Mouse (Mus musculus): ENCODE data around the gene Odr4. TPM values are rescaled to one million over a fixed set of nuclear protein-coding genes. Genes with fewer than 3 reads are reported as not detected.
A peak's percentile ranks its signal among the peaks of the same experiment; 100 is the strongest.

Odr4 gene
- 10 to 100 TPM; 18.1 to 21.3 TPM for total RNA-seq (2021)
- long read RNA-seq, experiment 1, transcript Odr4-205 (14 exons, 3,273 nt), result major isoform, 5 of 10 reads
- long read RNA-seq, experiment 1, partial matches to known transcripts, result 4 of 10 reads
- long read RNA-seq, experiment 1, other reads (novel, unspliced or antisense), result 1 of 10 reads
- long read RNA-seq, experiment 2, transcript Odr4-205 (14 exons, 3,273 nt), result major isoform, 10 of 16 reads
- long read RNA-seq, experiment 2, partial matches to known transcripts, result 2 of 16 reads
- long read RNA-seq, experiment 2, other reads (novel, unspliced or antisense), result 4 of 16 reads

DNA sequence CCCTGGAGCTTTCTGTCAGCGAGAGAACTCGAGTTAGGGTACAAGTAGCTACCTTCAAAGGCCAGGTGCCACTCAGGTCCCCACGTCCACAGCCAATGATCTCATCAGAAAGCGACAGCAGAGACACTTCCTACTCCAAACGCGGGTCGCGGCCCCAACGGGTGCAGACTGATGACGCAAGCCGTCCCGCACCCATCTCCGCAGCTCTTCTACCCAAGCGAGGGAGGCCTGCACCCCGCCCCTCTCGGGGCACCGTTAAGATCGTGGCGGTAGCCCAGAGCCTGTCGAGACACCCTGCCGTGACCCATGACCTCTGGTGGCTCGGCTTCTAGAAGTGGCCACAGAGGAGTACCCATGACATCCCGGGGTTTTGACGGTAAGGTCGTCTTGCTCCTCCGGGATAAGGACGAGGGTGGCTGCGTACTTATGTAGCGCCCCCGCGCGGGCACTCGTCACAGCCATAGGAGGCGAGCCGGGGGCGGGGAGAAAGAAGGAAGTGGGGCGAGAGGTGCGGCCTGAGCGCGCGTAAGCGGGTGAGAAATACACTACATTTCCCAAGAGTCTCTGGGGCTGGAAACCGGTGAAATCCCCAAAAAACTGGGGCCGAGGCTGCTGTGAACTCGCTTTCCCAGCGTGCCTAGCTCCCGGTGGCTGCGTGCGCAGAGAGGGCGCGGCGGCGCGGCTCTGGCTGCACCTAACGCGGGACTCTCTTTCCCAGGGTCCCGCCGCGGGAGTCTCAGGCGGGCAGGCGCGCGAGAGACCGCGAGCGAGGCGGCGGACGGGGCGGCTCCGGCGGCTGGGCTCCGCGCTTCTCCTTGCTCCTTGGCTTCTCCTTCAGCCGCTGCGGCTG lies at the start of gene Odr4, which contains the start of gene Tpr:
Gene Odr4, minus strand, starts transcription at position 443 of the 850 bp plus-strand sequence.
Gene Tpr, plus strand, starts transcription at position 201 of the 850 bp plus-strand sequence.
- DNase-seq, result peak; percentile 98

DNA sequence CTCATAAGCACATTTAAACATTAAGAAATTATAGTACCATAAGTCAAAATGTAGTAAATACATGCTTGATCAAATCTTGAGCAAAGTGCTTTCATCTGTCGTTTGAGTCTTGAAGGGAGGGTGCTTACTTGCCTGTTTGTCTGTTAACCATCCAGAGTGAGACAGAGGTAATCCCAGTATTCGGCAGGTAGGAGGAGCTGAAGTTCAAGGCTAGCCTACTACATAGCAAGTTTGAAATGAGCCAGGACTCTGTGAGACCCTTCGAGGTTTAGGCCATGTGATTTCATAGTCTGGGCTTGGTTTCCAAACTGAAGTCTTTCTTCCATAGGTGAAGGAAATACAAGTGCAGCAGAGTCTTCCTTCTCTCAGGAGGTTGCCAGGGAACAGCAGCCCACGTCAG lies 48.9 kb upstream of the Odr4 start:
- no peak for DNase-seq

DNA sequence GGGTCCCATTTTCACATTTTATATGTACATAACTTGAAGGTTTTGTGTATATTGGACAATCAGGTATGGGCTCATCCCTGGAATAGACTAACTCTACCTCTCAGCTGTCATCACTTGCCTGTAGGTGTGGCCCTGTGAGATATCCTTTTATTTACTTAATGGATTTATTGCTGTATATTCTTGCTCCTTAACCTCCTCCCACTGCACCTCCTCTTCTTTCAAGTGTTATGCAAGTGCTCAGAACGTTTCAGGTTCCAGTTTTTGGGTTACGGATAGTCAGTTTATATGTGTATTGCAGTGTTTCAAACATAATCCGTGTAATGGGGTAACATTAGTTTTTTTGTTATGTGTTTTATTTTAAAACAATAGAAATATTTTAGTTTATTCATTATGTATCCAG lies 45.8 kb upstream of the Odr4 start:
- no peak for DNase-seq

DNA sequence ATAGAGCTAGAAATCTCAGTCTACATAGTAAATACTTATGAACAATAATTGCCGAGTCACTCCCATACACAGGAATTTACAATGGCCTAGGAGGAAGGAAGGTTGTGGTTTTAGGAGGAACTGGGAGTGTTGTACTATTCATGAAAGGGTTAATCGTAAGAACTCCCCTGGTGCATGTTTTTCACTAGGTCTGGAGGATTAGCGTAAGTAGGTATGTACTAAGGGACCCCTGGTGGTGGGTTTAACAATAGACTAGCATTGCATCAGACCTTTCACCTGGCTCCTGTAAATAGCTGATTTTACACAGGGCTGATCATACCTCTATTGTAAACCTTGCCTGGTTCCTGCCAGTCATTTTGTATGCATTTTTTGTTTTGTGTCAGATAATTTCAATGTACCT lies 33.3 kb upstream of the Odr4 start:
- no peak for DNase-seq

DNA sequence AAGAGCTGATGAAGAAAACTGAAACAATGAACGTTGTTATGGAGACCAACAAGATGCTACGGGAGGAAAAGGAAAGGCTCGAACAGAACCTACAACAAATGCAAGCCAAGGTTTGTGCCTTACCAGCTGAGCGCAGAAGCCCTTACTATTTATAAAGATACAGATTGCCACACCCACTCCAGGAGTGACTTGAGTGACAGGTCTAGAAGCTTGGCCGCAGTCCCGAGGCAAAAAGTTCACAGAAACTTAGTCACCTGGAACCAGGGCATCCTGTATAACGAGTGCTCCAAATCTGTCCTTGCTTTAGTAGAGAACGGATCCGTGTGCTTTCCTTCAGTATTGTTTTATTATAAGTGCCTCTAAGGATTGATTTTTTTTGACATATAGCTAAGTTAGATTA lies 32.8 kb upstream of the Odr4 start:
- DNase-seq, result no peak

DNA sequence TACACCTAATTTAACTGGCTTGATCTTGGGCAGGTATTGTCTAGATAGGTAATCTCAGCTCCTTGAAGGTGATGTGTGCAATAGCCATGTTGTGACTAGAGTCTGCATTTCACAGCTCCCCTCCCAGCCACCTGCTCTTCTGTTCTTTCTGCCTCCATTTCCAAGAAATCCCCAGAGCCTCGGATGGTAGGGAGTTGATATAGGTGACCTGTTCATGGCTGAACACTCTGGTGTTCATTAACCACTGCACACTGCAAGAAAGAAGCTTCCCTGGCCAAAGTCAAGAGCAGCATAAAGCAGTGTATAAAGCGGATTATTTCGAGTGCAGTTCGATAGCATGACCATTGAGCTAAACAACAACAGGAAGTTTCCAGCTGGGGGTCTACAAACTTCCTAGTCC lies 25.5 kb upstream of the Odr4 start:
- no peak for DNase-seq

DNA sequence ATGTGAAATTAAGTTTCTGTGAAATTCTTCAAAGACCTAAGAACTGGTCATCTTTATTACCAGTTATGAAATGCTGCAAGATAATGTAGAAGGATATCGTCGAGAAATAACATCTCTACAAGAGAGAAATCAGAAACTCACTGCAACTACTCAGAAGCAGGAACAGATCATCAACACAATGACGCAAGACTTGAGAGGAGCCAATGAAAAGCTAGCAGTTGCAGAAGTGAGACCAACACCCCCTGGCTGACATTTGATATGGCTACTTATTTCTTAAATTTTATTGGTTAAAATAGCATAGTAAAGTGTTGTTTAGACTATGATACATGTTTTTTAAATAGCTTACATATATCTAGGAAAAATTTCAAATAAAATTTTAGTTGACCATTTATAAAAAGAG lies 23.1 kb upstream of the Odr4 start:
- DNase-seq, result no peak

DNA sequence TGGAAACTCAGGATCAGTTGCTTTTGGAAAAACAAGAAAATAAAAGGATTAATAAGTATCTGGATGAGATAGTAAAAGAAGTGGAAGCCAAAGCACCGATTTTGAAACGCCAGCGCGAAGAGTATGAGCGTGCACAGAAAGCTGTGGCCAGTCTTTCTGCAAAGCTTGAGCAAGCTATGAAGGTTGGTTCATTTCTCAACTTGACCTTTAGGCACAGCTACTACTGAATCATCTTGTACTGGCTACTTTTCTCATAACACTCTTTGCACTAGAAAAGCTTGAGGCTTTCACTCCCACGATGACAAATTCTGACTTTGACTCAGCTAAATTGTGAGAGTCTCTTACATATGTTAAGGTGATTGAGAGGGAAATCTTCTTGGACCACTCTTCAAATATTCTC lies 17.1 kb upstream of the Odr4 start:
- DNase-seq, result no peak

DNA sequence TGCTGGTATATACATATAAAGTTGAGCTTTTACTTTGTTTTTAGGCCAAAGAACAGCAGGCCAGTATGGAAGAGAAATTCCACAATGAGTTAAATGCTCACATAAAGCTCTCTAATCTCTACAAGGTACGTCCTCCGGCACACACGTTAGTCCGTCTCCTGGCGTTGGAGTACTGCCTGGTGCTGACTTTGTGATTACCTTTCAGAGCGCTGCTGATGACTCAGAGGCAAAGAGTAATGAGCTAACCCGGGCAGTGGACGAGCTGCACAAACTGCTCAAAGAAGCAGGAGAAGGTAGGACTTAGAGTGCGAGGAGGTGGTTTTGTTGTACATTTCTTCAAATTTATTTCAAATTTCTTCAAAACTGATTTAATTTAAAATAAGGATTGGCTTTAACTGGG lies 14.4 kb upstream of the Odr4 start:
- DNase-seq, result no peak

DNA sequence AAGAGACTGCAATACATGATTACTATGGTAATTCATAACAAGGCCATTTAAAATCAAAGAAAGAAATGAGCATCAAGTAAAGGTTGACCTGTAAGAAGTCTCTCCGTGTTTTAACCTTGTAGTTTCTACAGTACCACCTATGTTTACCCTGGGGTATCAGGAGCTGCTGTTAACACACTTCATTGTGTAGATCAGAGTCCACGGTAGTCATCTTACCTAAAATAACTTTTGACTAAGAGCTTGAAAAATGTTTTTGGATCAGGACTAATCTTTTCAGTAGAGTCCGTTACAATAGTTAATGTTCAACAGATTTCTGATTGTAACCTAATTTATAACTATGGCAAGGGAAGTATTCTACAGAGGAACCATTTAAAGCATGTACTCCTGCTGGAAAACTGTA lies 11.7 kb upstream of the Odr4 start:
- no peak for DNase-seq

DNA sequence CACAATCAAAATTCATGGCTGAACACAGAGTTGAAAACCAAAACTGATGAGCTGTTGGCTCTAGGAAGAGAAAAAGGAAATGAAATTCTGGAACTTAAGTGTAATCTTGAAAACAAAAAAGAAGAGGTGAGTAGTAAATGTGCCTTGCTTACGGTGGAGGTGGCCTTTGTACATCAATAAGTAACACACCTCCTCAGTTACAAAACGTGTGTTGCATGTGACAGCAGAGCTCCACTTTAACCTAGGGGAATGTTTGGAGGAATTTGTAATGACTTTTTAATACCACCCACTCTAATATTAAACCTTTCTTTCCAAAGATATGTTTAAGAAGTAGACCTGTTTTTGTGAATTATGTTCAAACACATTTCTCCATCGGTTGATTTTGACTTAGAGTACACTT lies 11.0 kb upstream of the Odr4 start:
- no peak for DNase-seq

DNA sequence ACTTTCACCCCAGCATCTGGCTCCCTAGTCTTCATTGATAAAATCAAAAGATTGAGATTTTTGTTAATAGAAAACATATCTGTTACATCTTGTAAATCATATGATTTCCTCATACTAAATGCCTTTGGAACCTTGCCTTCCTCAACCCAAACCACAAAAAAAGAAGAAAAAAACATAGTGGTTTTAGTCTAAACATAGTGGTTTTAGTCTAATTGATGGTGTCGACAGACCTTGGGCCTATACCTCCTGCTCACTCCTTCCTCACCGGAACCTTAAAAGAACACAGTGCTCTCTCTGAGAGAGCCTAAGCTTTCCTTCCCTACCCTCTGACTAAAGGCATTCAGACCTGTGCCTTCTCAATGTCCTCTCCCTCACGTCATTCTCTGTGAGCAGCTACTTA lies 3.1 kb upstream of the Odr4 start:
- no peak for DNase-seq

DNA sequence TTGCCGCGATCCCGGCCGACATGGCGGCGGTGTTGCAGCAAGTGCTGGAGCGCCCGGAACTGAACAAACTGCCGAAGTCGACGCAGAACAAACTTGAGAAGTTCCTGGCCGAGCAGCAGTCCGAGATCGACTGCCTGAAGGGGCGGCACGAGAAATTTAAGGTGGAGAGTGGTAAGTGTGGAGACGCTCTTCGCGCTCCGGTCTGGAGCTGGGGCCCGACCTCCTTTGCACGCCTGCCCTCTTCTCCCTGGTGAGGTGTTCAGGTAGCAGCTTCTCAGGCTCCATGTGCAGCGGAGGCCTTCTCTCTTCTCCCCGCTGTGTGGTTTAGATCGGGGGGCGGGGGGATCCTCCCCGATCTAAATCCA lies 590 bp upstream of the Odr4 start:
- DNase-seq, result no peak

DNA sequence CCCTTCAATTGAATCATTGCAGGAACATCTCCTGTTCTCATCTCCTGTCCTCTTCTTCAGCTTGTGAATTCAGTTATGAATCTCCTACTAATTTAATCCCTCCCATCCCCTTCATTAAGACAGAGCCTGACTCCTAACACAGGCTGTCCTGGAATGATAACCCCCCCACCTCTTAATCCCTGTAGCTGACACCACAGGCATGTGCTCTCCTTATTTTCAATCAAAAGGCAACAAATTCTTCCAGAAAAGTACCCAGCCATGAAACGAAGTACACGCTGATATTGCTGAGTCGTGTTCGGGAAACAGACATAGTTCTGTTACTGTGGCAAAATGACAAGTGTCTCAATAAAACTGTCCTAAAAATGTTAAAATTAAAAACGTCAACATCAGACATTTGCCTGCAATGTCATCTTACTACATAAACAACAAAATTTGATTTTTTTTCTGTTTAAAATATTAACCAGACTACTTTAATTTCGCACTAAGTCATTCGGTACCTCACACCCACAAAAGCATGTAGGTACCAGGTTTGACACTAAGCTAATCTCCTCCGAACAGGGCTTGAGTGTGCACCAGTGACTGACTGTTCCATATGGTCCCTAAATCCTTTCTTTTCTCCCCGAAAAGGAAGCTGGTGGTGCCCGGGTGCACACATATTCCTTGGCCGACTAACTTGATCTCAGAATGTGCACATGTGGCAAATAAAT lies 796 bp downstream of the Odr4 start:
- DNase-seq, result no peak

DNA sequence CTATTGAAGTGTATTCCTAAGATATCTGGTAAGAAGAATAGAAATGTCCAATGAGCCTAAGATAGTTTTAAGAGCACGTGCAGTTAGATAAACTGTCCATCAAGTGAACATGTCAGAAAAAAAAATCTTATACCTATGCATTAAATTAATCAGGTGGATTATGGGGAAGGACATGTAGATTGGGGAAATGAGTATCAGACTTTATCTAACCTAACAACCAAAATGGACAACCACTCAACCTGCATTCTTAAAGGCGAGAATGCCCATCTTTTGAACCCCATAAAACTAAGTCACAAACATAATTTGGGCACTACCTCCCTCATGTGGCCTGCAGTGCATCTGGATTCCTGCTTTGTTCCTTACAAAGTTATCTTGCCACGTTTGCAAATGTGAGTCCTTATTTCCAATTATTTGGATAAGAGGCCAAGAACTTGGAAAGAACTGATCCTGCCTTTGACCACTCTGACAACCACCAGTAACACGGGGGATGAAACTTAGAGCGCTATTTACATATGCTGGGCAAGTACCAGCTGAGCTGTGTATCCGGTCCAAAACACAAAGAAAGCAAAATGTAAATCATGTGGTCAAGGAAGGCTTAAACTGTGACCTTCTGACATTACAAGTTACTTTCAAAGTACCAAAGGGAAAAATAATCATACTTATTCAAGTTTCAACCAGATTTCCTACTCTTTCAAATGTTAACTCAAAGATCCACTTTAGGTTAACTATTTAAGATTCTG lies 3.3 kb downstream of the Odr4 start:
- DNase-seq, result no peak

DNA sequence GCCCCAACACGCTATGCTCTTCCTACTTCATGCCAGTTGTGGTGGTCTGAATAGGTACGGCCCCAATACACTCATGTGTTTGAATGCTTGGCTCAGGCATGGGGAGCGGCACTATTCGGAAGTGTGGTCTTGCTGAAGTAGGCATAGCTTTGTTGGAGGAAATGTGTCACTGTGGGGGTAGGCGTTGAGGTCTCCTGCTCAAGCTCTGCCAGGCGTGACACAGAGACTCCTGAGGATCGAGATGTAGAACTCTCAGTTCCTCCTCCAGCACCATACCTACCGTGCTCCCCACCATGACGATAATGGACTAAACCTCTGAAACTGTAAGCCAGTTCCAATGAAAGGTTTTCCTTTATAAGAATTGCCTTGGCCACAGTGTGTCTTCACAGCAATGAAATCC lies 5.3 kb downstream of the Odr4 start:
- DNase-seq, result no peak

DNA sequence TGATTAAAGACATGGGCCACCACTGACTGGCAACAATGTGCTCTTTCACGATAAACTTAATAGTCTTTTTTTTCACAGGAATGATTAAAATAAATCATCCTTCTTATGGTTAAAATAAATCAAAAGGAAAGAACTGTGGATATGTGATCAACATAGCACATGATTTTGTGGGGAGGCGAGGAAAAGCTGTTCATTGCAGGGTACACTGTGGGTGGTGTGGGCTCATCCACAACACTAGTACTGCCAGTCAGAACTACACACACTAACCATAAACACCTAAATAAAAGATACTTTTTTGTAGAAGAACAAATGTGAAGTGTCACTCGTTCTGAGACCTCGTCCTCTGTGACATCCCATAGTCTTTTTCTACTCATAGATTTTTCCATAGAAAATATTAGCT lies 8.7 kb downstream of the Odr4 start:
- no peak for DNase-seq

DNA sequence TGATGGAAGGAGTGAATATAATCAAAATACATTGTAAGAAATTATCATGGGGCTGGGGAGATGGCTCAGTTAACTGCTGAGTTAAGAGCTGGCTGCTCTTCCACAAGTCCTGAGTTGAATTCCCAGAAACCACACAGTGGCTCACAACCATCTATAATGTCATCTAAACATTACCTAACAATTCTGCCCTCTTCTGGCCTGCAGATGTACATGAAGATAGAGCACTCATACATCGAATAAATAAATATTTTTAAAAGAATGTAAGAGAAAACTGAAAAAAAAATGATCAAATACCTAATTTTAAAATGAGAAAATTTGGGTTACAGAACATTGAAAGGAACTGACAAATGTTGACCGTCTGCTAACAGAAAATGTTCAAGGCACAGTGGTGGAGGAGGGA lies 18.6 kb downstream of the Odr4 start:
- DNase-seq, result no peak

DNA sequence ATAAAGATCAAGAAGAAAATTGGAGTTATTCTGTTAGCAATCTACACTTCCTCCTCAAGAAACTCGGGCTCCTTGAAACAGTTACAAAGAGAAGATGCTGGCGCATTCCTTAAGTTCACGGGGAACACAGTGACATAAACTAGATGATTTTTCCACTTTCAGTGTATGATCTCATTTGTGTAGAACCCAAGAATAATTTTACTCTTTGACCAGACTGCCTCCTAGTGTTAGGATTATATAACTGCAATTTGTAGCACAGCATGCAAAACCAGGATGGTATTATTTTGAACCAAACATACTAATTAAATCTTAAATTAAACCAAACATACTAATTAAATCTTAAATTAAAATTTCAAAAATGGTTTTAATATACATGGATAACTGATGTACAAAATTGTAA lies 20.0 kb downstream of the Odr4 start:
- DNase-seq, result no peak

DNA sequence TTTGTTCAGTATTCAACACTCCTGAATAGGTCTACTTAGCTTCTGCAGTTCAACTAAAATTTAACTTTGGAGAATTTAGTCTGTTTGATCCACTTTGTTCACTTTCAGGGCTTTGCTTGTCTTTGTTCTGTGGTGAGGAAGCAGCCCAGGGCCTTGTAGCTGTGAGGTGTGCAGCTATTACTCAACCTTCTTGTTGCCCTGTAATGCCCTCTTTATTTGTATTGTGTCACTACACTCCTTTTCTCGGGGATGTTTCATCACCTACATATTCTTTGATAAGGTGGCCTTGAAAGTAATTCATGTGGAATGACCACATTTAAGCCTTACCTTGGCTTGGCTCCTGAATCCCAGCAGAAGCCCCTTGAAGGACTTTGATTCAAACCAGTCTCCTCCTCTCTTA lies 32.0 kb downstream of the Odr4 start:
- no peak for DNase-seq

DNA sequence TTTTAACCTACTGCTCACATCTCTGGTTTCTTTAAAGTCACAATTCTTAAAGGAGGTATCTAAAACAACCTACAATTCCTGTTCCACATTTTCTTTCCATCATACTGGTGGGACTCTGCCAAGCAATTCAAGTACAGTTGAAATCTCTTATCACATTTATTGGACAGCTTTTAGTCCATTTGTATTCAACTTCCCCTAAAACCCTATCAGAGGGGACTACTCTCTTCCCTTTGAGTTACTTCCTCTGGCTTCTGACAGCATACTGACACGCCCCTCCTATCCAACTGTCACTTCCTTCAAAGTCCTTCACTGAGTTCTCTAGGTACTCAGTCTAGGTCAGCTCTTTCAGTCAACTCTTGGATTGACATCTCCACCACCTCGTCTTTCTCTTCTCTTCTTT lies 57.8 kb downstream of the Odr4 start:
- no peak for DNase-seq

DNA sequence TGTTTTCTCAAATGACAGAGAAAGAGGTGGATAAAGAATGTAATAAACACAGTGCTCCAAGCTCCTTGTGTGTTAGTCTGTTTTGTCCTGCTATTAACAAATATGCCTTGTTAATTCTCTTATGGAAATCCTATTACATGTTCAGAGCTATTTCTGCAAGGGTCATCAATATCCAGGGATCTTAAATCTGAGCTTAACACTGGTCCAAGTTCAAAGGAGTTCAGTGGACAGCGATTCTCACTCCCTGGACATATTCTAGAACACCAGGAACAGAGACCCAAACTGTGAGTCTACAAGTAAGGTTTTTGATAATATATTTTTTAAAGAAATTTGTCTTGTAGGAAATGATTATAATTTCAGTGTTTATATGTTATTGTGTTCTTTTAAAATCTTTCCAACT lies 73.7 kb downstream of the Odr4 start, which contains the start of gene Pdc:
Gene Pdc, plus strand, starts transcription at position 213 of the 400 bp plus-strand sequence.
- DNase-seq, result no peak
